ENCODE assay signal across 8 mouse cellular contexts in the genomic region with DNA sequence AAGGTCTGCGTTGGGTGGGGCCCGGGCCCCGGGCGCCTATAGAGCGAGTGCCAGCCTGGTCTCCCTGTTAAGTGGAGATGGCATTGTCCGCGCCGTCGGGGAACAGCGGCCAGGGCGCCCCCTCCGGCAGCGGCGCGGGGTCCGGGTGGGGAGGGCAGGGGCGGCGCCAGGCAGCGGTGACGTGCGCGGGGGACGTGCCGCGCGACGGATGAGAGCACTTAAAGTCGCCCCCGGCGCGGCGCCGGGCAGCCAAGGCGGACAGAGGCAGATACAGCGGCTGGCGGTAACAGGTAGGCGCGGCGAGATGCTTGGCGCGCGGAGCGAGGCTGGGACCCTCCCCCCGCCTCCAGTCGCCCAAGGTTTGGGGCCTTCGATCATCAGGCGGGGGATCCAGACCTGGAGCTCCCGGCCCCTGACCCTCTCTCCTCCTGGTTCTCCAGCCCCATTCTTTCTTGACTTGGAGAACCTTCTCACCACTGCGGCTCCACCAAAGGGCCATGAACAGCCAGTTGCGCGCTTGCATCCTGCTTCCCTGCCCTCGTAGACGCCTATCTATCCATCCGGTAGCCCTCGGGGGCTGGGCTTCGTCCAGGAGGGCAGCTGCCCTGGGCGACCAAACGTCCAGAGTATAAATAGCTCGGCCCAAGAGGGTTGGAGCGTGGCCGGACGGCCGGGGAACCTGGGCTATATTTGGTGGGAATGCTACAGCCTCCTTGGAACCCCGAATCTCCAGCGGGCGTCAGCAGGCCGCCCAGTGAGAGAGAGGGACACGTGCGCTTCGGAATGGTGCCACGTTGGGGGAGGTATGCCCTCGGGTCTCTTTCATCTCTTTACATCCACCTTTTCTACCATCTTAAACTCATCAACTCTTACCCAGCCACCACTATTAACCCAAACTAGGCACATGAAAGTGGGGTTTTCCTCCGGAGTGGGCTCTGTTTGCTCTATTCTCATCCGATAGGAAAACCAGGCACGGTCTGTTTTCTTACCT. TPM values are rescaled to one million over a fixed set of nuclear protein-coding genes. Genes with fewer than 3 reads are reported as not detected.
DNase-seq lines count a peak whose midpoint lies in the region; ATAC-seq and TF ChIP-seq lines count a peak whose summit lies in the region.

No protein-coding gene starts in this region.

- ATAC-seq in kidney, postnatal 0 days (replicated peaks; ENCODE audit: low FRiP score, low read depth): peak; percentile 37; the same call in 1 of the 2 replicates
- peak; percentile 53 for ATAC-seq in megakaryocyte, adult 5-6 weeks (ENCODE audit: poor library complexity, severe bottlenecking)

- peak overlapping the region; percentile 52 for H3K4me3 ChIP-seq in kidney, postnatal 0 days (replicated peaks; ENCODE audit: low read depth, low read length)

- peaks cover 23% of the 10 kb centered on the region for H3K4me1 ChIP-seq in kidney, postnatal 0 days (replicated peaks; ENCODE audit: insufficient read depth, low read length)

- no peaks in the 10 kb centered on the region for H3K9me3 ChIP-seq in kidney, postnatal 0 days (replicated peaks; ENCODE audit: low read length)

- H3K36me3 ChIP-seq in kidney, postnatal 0 days (ENCODE audit: insufficient read depth, low read length): no peaks in the 10 kb centered on the region

- H3K27me3 ChIP-seq in kidney, postnatal 0 days (ENCODE audit: insufficient read depth, low read length): no peaks in the 10 kb centered on the region

- peak overlapping the region; percentile 89 for H3K4me2 ChIP-seq in kidney, postnatal 0 days (ENCODE audit: low read length)

- H3K27ac ChIP-seq in kidney, postnatal 0 days: peak overlapping the region; percentile 25; the same call in 1 of the 2 replicates

- WGBS in kidney, postnatal 0 days: 2% methylated on average over 60 of the region's 75 CpGs

- DNase-seq in heart, adult 11 months: peak; percentile 96
- no peak for DNase-seq in heart, postnatal 25 days (ENCODE audit: low spot score)
- peak; percentile 25 for DNase-seq in c-Kit-negative CD71-positive TER-119-positive erythroid progenitor cells, embryonic 14.5 days (ENCODE audit: low read depth, low spot score)
- peak; percentile 84 for DNase-seq in gastrocnemius, postnatal 25 days
- peak; percentile 69 for DNase-seq in kidney, postnatal 0 days (ENCODE audit: low spot score)
- DNase-seq in spleen, postnatal 36 days (ENCODE audit: low spot score in 2 of 2): peak; percentile 31 to 44
- no peak for DNase-seq in layer of hippocampus, adult 9-11 months

- H3K9ac ChIP-seq in kidney, postnatal 0 days (ENCODE audit: low read depth, low read length): peak overlapping the region; percentile 59

- TF ChIP-seq CTCF in kidney, postnatal 0 days (IDR thresholded peaks at IDR 0.05; ENCODE audit: low read depth): peak; percentile 14; the same call in 1 of the 2 replicates

- intact Hi-C loops in heart, postnatal 25 days (cut with DNase I): no loop called here

RNA-seq across cellular contexts. Expression of a gene that starts 0.9 kb away (rescaled TPM):
- 1 to 10 TPM in 1 of 2 experiments, under 1 TPM in 1; 0.87 to 2.1 TPM for total RNA-seq in heart, postnatal 25 days (2021)
- total RNA-seq in gastrocnemius, postnatal 25 days (2021): 100 to 1,000 TPM; 313 to 418 TPM
- 10.0 and 10.2 TPM in 2 replicates for polyA plus RNA-seq in kidney, postnatal 0 days (2015; fragmentation: Nextera tagmentation; extraction: Ambion mirVana)
- 21.4 and 24.6 TPM in 2 replicates for total RNA-seq in megakaryocyte, adult 5-6 weeks (2015)
- total RNA-seq in megakaryocyte, adult 5-6 weeks (2017): 35.2 and 40.7 TPM in 2 replicates

RNA-seq across cellular contexts. Expression of a gene that starts 16.5 kb away (rescaled TPM):
- total RNA-seq in heart, postnatal 25 days (2021): 1 to 10 TPM; 1.2 to 1.3 TPM
- total RNA-seq in gastrocnemius, postnatal 25 days (2021): 1 to 10 TPM; 2.8 to 2.9 TPM
- 5.5 and 5.7 TPM in 2 replicates for polyA plus RNA-seq in kidney, postnatal 0 days (2015; fragmentation: Nextera tagmentation; extraction: Ambion mirVana)
- 0.30 and 1.2 TPM in 2 replicates for total RNA-seq in megakaryocyte, adult 5-6 weeks (2015)
- total RNA-seq in megakaryocyte, adult 5-6 weeks (2017): 2.1 and 2.4 TPM in 2 replicates

RNA-seq across cellular contexts. Expression of a gene that starts 42.0 kb away (rescaled TPM):
- 10 to 100 TPM; 50.7 to 56.5 TPM for total RNA-seq in heart, postnatal 25 days (2021)
- 10 to 100 TPM; 45.8 to 52.6 TPM for total RNA-seq in gastrocnemius, postnatal 25 days (2021)
- polyA plus RNA-seq in kidney, postnatal 0 days (2015; fragmentation: Nextera tagmentation; extraction: Ambion mirVana): 102 and 106 TPM in 2 replicates
- total RNA-seq in megakaryocyte, adult 5-6 weeks (2015): 56.0 and 64.8 TPM in 2 replicates
- 67.8 and 69.7 TPM in 2 replicates for total RNA-seq in megakaryocyte, adult 5-6 weeks (2017)

Comparison
In these comparisons a context has a peak if more than half of its experiments do, and no peak if none do; other contexts are left out.
1. DNase-seq: peak in heart, adult 11 months (single experiment), c-Kit-negative CD71-positive TER-119-positive erythroid progenitor cells, embryonic 14.5 days (single experiment), gastrocnemius, postnatal 25 days (single experiment), kidney, postnatal 0 days (single experiment) and spleen, postnatal 36 days (2 of 2); none in heart, postnatal 25 days (single experiment) and layer of hippocampus, adult 9-11 months (single experiment).
2. RNA of a gene that starts 0.9 kb away (total RNA-seq): 313 to 418 TPM in gastrocnemius, postnatal 25 days; 21.4 to 40.7 TPM in megakaryocyte, adult 5-6 weeks and 0.87 to 2.1 TPM in heart, postnatal 25 days; every median in the first group is over 4 times any median in the second.